Mouse (Mus musculus): ENCODE results near the gene Cd2. TPM values are rescaled to one million over a fixed set of nuclear protein-coding genes. Genes with fewer than 3 reads are reported as not detected.

Cd2 gene
- polyA plus RNA-seq, 1 experiment from 2014 or later = 0.14 TPM

DNA sequence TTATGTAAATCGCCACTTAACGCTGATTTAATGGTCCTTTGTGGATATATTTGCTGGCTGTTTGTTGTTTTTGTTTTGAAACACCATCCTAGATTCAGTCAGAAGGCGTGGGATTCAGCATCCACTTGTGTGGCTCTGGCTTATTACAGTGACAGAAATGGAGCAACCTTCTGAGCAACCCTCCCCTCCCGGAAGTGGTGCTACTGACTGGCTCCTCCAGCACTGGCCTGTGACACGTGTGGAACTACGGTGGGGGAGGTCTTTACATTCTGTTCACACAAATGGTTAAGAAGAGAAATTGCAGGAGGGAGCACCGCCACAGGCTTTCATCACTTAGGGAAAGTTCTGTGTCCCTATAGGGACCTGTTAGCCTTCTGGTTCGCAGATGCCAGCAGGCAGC is 55.2 kb downstream of the Cd2 start:
- H3K4me1 ChIP-seq (replicated peaks; ENCODE audit: control insufficient read depth, insufficient read depth, low read length) = peaks cover 2% of the 10 kb centered on the region; the same call in 1 of the 2 replicates
- no peaks in the 10 kb centered on the region for H3K27me3 ChIP-seq (ENCODE audit: control insufficient read depth, insufficient read depth, low read length)
- DNase-seq (ENCODE audit: low spot score) (no peak), ATAC-seq (ENCODE audit: low FRiP score) (no peak)
- no peak overlapping the region for H3K9ac ChIP-seq (ENCODE audit: low read depth, low read length)
- H3K4me3 ChIP-seq (ENCODE audit: low read depth, low read length) = no peak overlapping the region
- H3K9me3 ChIP-seq (ENCODE audit: control insufficient read depth, low read length) = no peaks in the 10 kb centered on the region
- WGBS = 44% methylated on average over 8 of the region's 8 CpGs
- H3K36me3 ChIP-seq (ENCODE audit: control insufficient read depth, insufficient read depth, low read length) = no peaks in the 10 kb centered on the region
- H3K27ac ChIP-seq (ENCODE audit: low read depth, low read length) = no peak overlapping the region
- H3K4me2 ChIP-seq (replicated peaks; ENCODE audit: low read depth, low read length) = no peak overlapping the region

DNA sequence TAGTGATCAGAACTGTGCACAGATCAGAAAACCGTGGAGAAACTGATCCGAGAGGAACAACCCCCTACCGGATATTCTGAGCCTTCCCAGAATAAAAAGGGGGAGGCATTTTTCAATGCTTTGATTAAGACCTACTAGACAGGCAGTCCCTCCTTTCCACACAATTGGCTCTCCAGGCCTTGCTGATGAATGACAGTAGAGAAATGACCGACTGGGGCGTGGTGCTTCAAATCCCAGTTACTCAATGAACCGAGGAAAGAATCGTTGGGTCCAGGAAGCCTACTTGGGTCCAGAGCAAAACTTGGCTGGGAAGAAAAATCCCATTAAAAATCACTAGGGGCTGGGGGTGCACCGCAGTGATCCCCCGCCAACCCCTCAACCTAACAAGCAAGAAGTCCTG is 57.5 kb downstream of the Cd2 start:
- H3K27ac ChIP-seq (ENCODE audit: low read depth, low read length) = no peak overlapping the region
- WGBS = 51% methylated on average over 9 of the region's 9 CpGs
- H3K9ac ChIP-seq (ENCODE audit: low read depth, low read length) = no peak overlapping the region
- DNase-seq (ENCODE audit: low spot score) (no peak), ATAC-seq (ENCODE audit: low FRiP score) (no peak)
- H3K4me1 ChIP-seq (replicated peaks; ENCODE audit: control insufficient read depth, insufficient read depth, low read length) = no peaks in the 10 kb centered on the region
- H3K27me3 ChIP-seq (ENCODE audit: control insufficient read depth, insufficient read depth, low read length) = no peaks in the 10 kb centered on the region
- no peaks in the 10 kb centered on the region for H3K9me3 ChIP-seq (ENCODE audit: control insufficient read depth, low read length)
- H3K4me2 ChIP-seq (replicated peaks; ENCODE audit: low read depth, low read length) = no peak overlapping the region
- no peak overlapping the region for H3K4me3 ChIP-seq (ENCODE audit: low read depth, low read length)
- H3K36me3 ChIP-seq (ENCODE audit: control insufficient read depth, insufficient read depth, low read length) = no peaks in the 10 kb centered on the region

DNA sequence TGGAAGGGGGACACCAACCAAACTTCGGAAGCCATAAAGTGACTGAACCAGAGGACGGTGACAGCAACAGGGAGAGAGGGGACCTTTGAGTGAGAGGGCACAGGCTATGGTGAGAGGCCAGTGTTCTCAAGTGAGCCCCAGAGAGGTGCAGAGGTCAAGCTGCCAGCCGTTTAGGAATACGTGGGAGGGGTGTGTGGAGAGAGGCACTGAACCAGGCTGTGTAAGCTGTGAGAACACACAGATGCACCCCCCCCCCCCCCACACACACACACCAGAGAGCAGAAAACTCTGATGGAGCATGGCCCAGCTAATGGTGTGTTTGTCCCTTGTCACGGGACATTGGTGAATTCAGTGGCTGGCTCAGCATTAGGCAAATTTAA is 58.2 kb downstream of the Cd2 start:
- Histone ChIP-seq H3K4me3 (ENCODE audit: low read depth, low read length) (no peak overlapping the region), H3K4me1 (replicated peaks; ENCODE audit: control insufficient read depth, insufficient read depth, low read length) (no peaks in the 10 kb centered on the region), H3K9ac (ENCODE audit: low read depth, low read length) (no peak overlapping the region), H3K27ac (ENCODE audit: low read depth, low read length) (no peak overlapping the region), H3K27me3 (ENCODE audit: control insufficient read depth, insufficient read depth, low read length) (no peaks in the 10 kb centered on the region), H3K9me3 (ENCODE audit: control insufficient read depth, low read length) (no peaks in the 10 kb centered on the region), H3K36me3 (ENCODE audit: control insufficient read depth, insufficient read depth, low read length) (no peaks in the 10 kb centered on the region), H3K4me2 (replicated peaks; ENCODE audit: low read depth, low read length) (no peak overlapping the region)
- ATAC-seq (ENCODE audit: low FRiP score) (no peak), DNase-seq (ENCODE audit: low spot score) (no peak)
- WGBS = 33% methylated on average over 5 of the region's 5 CpGs

- no peak overlapping the region for H3K4me2 ChIP-seq (replicated peaks; ENCODE audit: low read depth, low read length)
- no peak overlapping the region for H3K9ac ChIP-seq (ENCODE audit: low read depth, low read length)
- DNase-seq (ENCODE audit: low spot score) (no peak), ATAC-seq (ENCODE audit: low FRiP score) (no peak)
- H3K4me3 ChIP-seq (ENCODE audit: low read depth, low read length) = no peak overlapping the region
- no peaks in the 10 kb centered on the region for H3K9me3 ChIP-seq (ENCODE audit: control insufficient read depth, low read length)
- no peaks in the 10 kb centered on the region for H3K27me3 ChIP-seq (ENCODE audit: control insufficient read depth, insufficient read depth, low read length)
- H3K27ac ChIP-seq (ENCODE audit: low read depth, low read length) = no peak overlapping the region
- H3K4me1 ChIP-seq (replicated peaks; ENCODE audit: control insufficient read depth, insufficient read depth, low read length) = no peaks in the 10 kb centered on the region
- no peaks in the 10 kb centered on the region for H3K36me3 ChIP-seq (ENCODE audit: control insufficient read depth, insufficient read depth, low read length)
- WGBS = 87% methylated on average over 13 of the region's 13 CpGs
These were observed 58.7 kb downstream of the Cd2 start for GRCm38 (mm10) chr3:101228868-101229550.

DNA sequence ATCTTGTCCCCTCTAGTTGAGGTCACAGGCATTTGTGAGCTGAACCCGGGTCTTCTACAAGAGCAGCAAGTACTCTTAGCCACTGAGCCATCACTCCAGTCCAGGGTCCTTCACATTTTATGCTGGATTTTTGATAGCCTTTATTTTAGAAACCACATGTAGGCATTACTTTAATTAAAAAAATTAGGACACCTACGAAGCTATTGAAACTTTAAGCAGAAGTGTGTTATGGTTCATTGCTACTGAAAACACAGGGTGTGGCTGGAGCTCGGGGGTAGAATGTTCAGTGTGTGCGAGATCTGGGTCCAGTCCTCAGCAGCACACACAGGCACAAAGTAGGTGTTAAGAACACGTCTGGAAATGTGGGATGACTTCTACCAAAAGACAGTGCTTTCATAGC is 59.7 kb downstream of the Cd2 start:
- H3K9ac ChIP-seq (ENCODE audit: low read depth, low read length) = no peak overlapping the region
- no peak for ATAC-seq (ENCODE audit: low FRiP score)
- H3K27ac ChIP-seq (ENCODE audit: low read depth, low read length) = no peak overlapping the region
- H3K4me2 ChIP-seq (replicated peaks; ENCODE audit: low read depth, low read length) = no peak overlapping the region
- H3K36me3 ChIP-seq (ENCODE audit: control insufficient read depth, insufficient read depth, low read length) = no peaks in the 10 kb centered on the region
- H3K9me3 ChIP-seq (ENCODE audit: control insufficient read depth, low read length) = no peaks in the 10 kb centered on the region
- WGBS = 84% methylated on average over 5 of the region's 5 CpGs
- no peaks in the 10 kb centered on the region for H3K27me3 ChIP-seq (ENCODE audit: control insufficient read depth, insufficient read depth, low read length)
- no peak for DNase-seq (ENCODE audit: low spot score)
- no peaks in the 10 kb centered on the region for H3K4me1 ChIP-seq (replicated peaks; ENCODE audit: control insufficient read depth, insufficient read depth, low read length)
- no peak overlapping the region for H3K4me3 ChIP-seq (ENCODE audit: low read depth, low read length)

Other genes starting within 250 kb of the Cd2 start
- 3.3 and 3.5 TPM in 2 replicates for gene Ptgfrn, start 177.7 kb downstream of the Cd2 start, polyA plus RNA-seq (2014; fragmentation: Nextera tagmentation; extraction: Ambion mirVana)
- 23.8 and 27.6 TPM in 2 replicates for gene Igsf3, start 89.1 kb upstream of the Cd2 start, polyA plus RNA-seq (2014; fragmentation: Nextera tagmentation; extraction: Ambion mirVana)

Measured in hindbrain, embryonic 11.5 days (tissue).